Mouse (Mus musculus) small intestine, adult 2 months (tissue): ENCODE measurements around the gene Ncbp3. TPM values are rescaled to one million over a fixed set of nuclear protein-coding genes. Genes with fewer than 3 reads are reported as not detected.

Experiments used
- H3K27ac ChIP-seq: fragments of 200-500 bp; 2 replicates; pipeline ENCODE4 v1.5.1; 2012; ENCODE audit warnings: low read depth, low read length, control low read depth, inconsistent platforms; ENCODE audit not compliant: insufficient read depth
- H3K27me3 ChIP-seq: fragments of 200-500 bp; 2 replicates; pipeline ENCODE4 v1.6.1; 2012; ENCODE audit warnings: mild to moderate bottlenecking, moderate library complexity, low read length, inconsistent platforms; ENCODE audit not compliant: control insufficient read depth, insufficient read depth
- H3K36me3 ChIP-seq: fragments of 200-500 bp; 2 replicates; pipeline ENCODE4 v1.6.1; 2012; ENCODE audit warnings: mild to moderate bottlenecking, low read length, control low read depth, inconsistent platforms; ENCODE audit not compliant: control insufficient read depth, insufficient read depth
- H3K4me1 ChIP-seq: fragments of 200-500 bp; 2 replicates; pipeline ENCODE4 v1.6.1; 2012; ENCODE audit warnings: low read length, inconsistent platforms, mixed read lengths; ENCODE audit not compliant: control insufficient read depth, insufficient read depth, insufficient read length
- H3K4me3 ChIP-seq: fragments of 200-500 bp; 2 replicates; pipeline ENCODE4 v1.5.1; 2012; ENCODE audit warnings: low read depth, mild to moderate bottlenecking, control low read depth, inconsistent platforms, low read length, moderate library complexity
- CTCF ChIP-seq: fragments of 200-500 bp; IDR thresholded peaks from 2 replicates; pipeline ENCODE4 v1.5.1; 2012; ENCODE audit warnings: low read depth, mild to moderate bottlenecking, control low read depth, inconsistent platforms, low read length, moderate library complexity, mixed read lengths; ENCODE audit not compliant: insufficient replicate concordance, insufficient read length; ENCODE audit errors: extremely low read depth
- POLR2A ChIP-seq: fragments of 200-500 bp; IDR thresholded peaks from 2 replicates; pipeline ENCODE4 v1.6.1; 2012; ENCODE audit warnings: low read depth, mild to moderate bottlenecking, control low read depth, inconsistent platforms, low read length, moderate library complexity
- whole genome bisulfite sequencing: fragments of 180-500 bp; shearing (Covaris S2); methylation state at CpG from one replicate; pipeline ENCODE4 v1.1.7; 2018; 5-methylcytosine and 5-hydroxymethylcytosine counted together
- polyA plus RNA-seq: library from polyadenylated mRNA; depleted of rRNA; stranded (reverse); fragments of >200 nt; gene quantifications from 2 replicates; pipeline ENCODE4 v1.2.3, GENCODE M21; 2012

The Ncbp3 gene
- polyA plus RNA-seq, 1 experiment = 1.3 TPM

GRCm38 (mm10) chr11:73109941-73110340, 62.4 kb downstream of the Ncbp3 start:
- 86% methylated on average over 3 of the region's 3 CpGs for whole genome bisulfite sequencing
- H3K4me1 ChIP-seq = no peaks in the 10 kb centered on the region
- H3K27ac ChIP-seq = no peak overlapping the region
- H3K36me3 ChIP-seq = no peaks in the 10 kb centered on the region
- H3K27me3 ChIP-seq = no peaks in the 10 kb centered on the region
- TF ChIP-seq POLR2A (no peak), CTCF (no peak)
- no peak overlapping the region for H3K4me3 ChIP-seq

GRCm38 (mm10) chr11:73111414-73111813, 63.8 kb downstream of the Ncbp3 start:
- Histone ChIP-seq H3K27me3 (no peaks in the 10 kb centered on the region), H3K4me3 (no peak overlapping the region), H3K27ac (no peak overlapping the region), H3K4me1 (no peaks in the 10 kb centered on the region), H3K36me3 (0 out of 2 replicates have a peak, but pooled peaks cover 1% of the 10 kb centered on the region)
- WGBS = 68% methylated on average over 6 of the region's 6 CpGs
- TF ChIP-seq POLR2A = no peak
- TF ChIP-seq CTCF = no peak

- Histone ChIP-seq H3K36me3 (peaks cover 8% of the 10 kb centered on the region; the same call in 1 of the 2 replicates), H3K4me1 (peaks cover 3% of the 10 kb centered on the region; the same call in 1 of the 2 replicates), H3K27ac (no peak overlapping the region), H3K27me3 (no peaks in the 10 kb centered on the region), H3K4me3 (no peak overlapping the region)
- TF ChIP-seq CTCF (no peak), POLR2A (no peak)
- WGBS = 89% methylated on average over 6 of the region's 6 CpGs
These were observed 78.9 kb downstream of the Ncbp3 start for GRCm38 (mm10) chr11:73126495-73126894.

- Histone ChIP-seq H3K36me3 (peaks cover 6% of the 10 kb centered on the region; the same call in 1 of the 2 replicates), H3K27me3 (no peaks in the 10 kb centered on the region), H3K27ac (no peak overlapping the region), H3K4me3 (no peak overlapping the region), H3K4me1 (peaks cover 14% of the 10 kb centered on the region; the same call in 1 of the 2 replicates)
- peak; percentile 47; the same call in 1 of the 2 replicates for TF ChIP-seq CTCF
- TF ChIP-seq POLR2A = no peak
- WGBS = 55% methylated on average over 7 of the region's 7 CpGs
These were observed 83.4 kb downstream of the Ncbp3 start for GRCm38 (mm10) chr11:73131020-73131419.

- Histone ChIP-seq H3K27me3 (no peaks in the 10 kb centered on the region), H3K27ac (no peak overlapping the region), H3K4me3 (no peak overlapping the region), H3K36me3 (peaks cover 3% of the 10 kb centered on the region; the same call in 1 of the 2 replicates), H3K4me1 (peaks cover 21% of the 10 kb centered on the region; the same call in 1 of the 2 replicates)
- TF ChIP-seq CTCF (no peak), POLR2A (no peak)
- WGBS = 78% methylated on average over 6 of the region's 6 CpGs
These were observed 85.4 kb downstream of the Ncbp3 start for GRCm38 (mm10) chr11:73132999-73133398.

GRCm38 (mm10) chr11:73134222-73134621, 86.6 kb downstream of the Ncbp3 start:
- H3K27me3 ChIP-seq = no peaks in the 10 kb centered on the region
- H3K4me3 ChIP-seq = no peak overlapping the region
- peaks cover 3% of the 10 kb centered on the region; the same call in 1 of the 2 replicates for H3K36me3 ChIP-seq
- no peak overlapping the region for H3K27ac ChIP-seq
- WGBS = 53% methylated on average over 5 of the region's 5 CpGs
- peaks cover 24% of the 10 kb centered on the region; the same call in 1 of the 2 replicates for H3K4me1 ChIP-seq
- TF ChIP-seq CTCF = no peak

- WGBS = 13% methylated on average over 6 of the region's 6 CpGs
- H3K27ac ChIP-seq = peak overlapping the region; percentile 71
These were observed 89.0 kb downstream of the Ncbp3 start for GRCm38 (mm10) chr11:73136587-73136986.

GRCm38 (mm10) chr11:73137116-73137515, 89.5 kb downstream of the Ncbp3 start:
- peak overlapping the region; percentile 71 for H3K27ac ChIP-seq
- peaks cover 18% of the 10 kb centered on the region; the same call in 1 of the 2 replicates for H3K4me1 ChIP-seq
- no peaks in the 10 kb centered on the region for H3K27me3 ChIP-seq
- peaks cover 1% of the 10 kb centered on the region; the same call in 1 of the 2 replicates for H3K36me3 ChIP-seq
- peak overlapping the region; percentile 92 for H3K4me3 ChIP-seq
- no peak for TF ChIP-seq POLR2A
- TF ChIP-seq CTCF = no peak
- under 1% methylated on average over 11 of the region's 11 CpGs for WGBS

More at GRCm38 (mm10) chr11:73136587-73136986, 89.0 kb downstream of the Ncbp3 start:
- Histone ChIP-seq H3K4me3 (peak overlapping the region; percentile 92), H3K36me3 (peaks cover 1% of the 10 kb centered on the region; the same call in 1 of the 2 replicates), H3K4me1 (peaks cover 19% of the 10 kb centered on the region; the same call in 1 of the 2 replicates), H3K27me3 (no peaks in the 10 kb centered on the region)
- TF ChIP-seq POLR2A (no peak), CTCF (no peak)
